Mouse (Mus musculus): ENCODE measurements at regions not wholly inside any gene's neighbourhood (a gene's known extent, or its start where the extent isn't known, plus 50 kb on each side); places are given as distances from the start of the nearest gene placed in this dataset.

DNA sequence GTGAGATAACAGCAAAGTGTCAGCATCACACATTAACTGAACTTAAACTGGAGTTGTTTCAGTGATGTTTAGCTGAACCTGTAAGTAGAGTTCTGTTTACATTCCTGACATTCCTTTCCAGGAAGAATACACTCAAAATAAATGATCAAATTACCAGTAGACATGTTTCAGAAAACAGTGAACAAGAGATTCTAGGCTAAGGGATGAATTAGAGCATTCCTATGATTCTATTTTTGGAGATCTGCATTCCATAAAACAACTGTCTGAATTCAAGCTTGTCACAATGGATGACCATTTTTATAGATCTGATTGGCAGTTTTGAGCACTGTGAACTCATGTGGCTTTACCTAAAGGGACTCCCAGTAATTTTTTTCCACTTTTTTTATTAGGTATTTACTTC lies 125.0 kb upstream of the Gm765 start:
- DNase-seq (ENCODE audit: low spot score in 2 of 2), result no peak

DNA sequence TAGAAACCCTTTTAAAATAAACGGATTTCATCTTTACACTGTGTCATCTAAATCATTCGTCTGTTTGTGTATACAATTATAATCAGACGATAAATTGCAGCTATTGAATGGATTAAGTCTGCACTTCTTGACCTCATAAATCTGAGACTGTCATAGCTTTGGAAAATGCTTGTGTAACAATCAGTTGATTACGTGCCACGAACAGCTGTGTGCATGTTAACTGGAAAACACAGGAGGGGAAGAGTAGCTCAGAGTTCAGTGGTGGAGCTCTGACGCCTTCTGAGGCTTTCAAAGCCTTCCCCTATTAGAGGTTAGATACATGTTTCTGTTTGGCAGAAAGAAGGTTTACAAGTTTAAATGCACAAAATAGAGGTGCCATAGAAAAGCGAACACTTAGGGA lies 109.7 kb upstream of the Gm765 start:
- DNase-seq (ENCODE audit: low spot score in 2 of 2), result no peak

DNA sequence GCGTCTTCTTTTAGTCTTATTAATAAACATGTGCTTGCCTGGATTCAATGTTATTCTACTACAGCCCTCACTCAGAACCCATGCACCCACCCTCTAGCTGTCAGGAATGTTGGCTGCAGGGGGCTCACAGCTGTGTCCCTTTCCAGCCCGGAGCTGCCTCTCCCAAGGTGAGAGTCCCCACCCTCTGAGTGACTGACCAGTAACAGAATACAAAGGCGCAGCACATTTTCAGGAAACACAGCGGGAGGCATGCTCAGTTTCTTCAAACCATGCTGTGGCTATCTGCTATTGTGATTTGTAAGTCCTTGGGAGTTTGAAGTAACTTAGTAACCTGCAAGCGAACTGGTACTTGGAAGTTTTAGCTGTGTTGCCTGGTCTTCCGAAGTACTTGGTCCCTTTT lies 93.1 kb upstream of the Gm765 start:
- no peak for DNase-seq (ENCODE audit: low spot score in 2 of 2)

DNA sequence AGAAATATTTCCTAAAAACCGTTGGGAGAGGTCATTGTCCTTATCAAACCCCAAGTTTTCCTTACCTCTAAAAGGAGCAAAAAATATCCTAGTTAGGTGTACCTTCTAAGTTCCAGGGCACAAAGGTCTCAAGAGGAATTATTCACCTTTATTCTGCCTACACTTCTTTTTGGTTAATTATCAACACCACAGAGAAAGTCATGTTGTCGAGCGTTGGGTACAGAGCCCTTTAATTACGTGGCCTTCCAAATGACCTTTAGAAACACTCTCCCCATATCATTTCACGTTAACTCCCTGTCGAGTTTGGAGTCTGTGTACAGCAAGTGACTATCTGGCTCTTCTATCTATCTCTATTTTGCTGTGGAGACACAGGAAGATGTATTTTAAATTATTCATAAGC lies 90.7 kb upstream of the Gm765 start:
- DNase-seq (ENCODE audit: low spot score in 2 of 2), result no peak

DNA sequence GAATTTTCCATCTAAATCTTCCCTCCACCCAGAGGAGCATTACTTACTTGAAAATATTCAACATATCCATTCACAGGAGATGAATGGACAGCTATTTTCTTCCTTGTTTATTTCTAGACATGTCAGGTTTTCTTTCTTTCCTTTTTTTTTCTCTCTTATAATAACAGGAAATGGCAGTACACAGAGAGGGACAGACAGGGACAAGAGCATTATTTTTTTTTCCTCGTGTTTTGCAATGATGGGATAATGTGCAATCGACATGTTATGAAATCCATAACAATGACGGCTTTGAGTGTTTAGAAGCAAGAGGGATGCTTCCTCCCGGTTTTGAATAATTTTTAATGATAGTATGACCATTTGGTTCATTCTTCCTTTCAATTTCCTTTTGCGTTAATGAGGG lies 86.6 kb upstream of the Gm765 start:
- no peak for DNase-seq (ENCODE audit: low spot score in 2 of 2)

DNA sequence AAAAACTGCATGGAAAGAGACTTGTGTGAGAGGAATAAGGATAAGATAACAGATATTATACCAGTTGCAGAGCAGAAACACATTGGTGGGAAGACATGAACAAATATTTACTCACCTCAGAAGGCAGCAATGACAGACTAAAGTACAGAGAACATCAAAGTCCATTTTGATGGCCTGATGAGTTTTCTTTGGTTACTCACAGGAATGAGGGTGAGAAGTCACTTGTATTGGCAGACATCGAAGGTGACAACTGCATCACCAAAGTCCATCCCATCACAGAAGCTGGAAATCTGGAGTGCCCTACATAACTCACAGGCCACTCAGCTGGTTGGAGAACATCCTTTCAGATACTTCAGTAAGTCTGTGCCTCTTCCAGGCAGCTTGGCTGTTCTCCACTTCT lies 60.1 kb upstream of the Gm765 start:
- no peak for DNase-seq (ENCODE audit: low spot score in 2 of 2)

DNA sequence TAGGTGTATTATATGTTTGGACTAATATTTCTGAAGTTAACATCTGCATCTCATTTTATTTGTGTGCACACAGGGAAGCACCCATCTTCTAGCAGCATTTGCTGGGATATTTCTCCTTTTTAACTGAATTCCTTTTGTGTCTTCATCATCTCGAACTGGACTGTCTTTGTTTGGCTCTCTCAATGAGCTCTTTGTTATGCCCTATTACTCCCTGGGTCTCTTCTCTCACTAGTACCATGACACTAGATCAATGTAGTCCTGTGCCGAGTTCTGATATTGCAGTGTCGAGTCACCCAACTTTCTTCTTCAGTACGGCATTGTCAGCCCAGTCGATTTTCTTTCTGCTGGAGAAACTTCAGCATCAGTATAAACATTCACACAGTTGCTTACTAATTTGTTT lies 52.0 kb upstream of the Gm765 start:
- no peak for DNase-seq (ENCODE audit: low spot score in 2 of 2)

Data from cerebellum, postnatal 4 days (tissue).